Mouse (Mus musculus) T-cell, adult 2 months (primary cell): ENCODE data around the gene Gpr55.

Experiments
- DNase-seq: peaks from one replicate; pipeline ENCODE4 v3.0.0; 2022; ENCODE audit warnings: low spot score

The Gpr55 gene

DNA sequence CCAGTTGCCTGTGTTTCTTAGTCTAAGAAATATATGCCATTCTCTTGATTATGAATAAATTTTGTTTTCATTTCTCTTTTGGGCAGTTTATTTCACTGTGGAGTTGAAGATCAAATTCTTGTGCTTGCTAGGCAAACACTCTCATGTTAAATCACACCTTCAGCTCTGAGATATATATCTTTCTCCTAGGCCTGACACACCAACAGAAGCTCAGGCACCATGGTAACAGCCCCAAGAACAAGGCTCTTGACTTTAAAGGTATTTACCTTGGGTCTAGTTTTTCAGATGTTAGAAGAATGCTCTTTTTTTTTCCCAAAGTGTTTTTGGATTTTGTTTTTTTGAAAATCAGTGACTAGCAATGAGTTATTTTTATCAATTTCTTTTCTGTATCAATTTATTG lies 44.9 kb downstream of the Gpr55 start:
- DNase-seq: no peak

DNA sequence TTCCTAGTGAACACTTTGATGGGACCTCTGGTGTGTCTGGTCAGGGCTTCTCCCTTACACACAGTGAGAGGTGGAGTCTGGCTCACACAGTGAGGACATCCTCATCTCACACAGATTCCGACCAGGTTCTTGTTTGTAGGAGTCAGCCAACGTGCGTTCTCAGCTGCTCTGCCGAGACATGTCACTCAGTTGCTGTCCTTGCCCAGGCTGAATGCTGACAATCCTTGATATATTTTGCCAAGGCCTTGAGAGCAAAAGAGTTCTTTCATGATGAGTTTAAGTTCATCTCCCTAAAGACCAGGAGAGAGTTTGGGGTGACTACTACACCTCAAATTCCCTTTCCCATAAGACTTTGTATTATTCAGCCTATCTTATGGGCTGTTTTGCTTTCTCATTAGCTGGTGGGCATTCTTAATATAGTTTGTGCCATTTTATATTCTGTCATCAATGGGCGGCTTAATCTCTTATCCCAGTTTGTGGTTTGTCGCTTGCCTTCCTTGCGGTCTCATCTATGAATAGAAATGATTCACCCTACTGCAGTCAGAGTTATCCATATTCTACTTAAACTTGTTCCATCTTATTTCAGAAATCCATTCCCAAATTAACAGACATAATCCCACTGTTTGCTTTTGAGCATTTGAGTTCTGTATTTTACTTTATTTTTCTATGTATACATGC lies 47.6 kb downstream of the Gpr55 start:
- DNase-seq: no peak

DNA sequence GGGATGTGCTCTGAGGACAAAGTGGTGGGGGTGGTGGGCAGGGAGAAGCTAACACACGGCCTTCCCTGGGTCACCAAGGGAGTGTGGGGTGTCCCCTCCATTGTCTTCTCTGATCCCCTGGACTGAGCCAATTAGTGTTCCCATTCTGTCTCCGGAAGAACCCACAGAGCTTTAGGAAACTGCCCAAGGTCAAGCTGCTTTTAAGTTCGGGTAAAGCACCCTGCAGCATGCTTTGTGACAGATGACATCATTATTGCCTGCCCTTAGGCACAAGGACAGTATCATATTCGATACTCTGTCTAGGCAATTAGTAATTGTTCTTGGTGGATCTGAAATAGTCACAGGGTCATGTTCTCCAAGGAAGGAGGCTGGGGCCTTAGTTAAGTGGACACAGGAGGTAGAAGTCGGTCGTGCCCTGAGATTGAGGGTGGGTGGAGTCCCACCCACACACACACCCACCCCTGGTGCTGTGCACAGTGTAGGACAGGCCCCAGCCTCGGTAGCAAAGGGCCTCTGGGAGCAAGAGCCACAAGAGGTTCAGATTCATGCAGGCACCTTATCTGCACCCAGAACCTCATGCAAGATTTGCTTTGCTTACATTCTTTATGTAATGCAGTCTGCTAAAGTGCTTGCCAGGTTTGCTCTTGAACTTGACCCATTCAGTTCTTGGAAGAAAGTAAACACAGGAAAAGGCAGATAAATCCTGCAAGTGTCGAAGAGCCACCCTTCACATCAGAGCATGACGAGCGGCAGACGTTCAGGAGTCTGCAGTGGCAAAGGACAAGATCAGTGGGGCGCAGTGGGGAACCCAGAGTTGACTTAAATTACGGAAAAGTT lies 51.8 kb downstream of the Gpr55 start:
- DNase-seq: no peak

DNA sequence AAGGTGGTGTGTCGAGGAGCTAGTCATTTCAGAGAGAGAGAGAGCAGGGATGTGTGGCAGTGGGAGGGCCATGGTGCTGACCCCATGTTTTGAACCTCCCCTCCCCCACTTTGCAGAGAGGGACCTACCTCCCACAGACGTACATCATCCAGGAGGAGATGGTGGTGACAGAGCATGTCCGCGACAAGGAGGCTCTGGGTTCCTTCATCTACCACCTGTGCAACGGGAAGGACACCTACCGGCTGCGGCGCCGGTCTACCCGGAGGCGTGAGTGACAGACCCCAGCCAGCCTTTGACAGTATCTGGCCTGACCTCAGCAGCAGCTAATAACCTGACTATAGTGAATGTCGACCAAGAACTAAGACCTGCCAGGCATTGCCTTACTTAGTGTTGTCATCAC lies 53.9 kb downstream of the Gpr55 start:
- no peak for DNase-seq

GRCm38 (mm10) chr1:85902108-85902561 lies 58.7 kb downstream of the Gpr55 start:
- DNase-seq: no peak

DNA sequence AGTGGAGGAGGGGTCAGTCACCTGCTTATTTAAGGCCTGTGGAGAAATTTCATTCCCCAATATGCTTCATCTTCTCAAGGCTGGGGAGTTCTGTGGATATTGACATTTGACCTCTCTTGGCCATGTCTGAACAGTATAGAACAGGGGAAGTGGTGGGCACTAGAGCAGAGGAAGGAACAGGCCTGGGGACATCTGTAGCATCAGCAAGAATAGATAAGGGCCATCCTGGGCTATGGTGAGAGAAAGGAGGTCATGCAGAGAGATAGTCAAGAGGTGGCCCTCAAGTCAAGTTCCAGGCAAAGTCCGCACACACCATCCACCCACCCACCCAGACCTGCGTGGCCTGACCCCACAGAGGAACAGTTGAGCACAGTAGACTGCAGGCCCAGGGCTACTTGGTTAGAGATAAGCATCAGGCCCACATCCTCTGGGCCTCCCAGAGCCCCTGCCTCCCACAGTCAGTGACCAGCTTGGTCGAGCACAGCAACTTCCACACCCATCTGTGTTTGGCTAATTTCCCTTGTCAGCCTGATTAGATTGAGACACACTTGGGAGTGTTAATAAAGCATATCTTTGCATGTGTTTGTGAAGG lies 59.2 kb downstream of the Gpr55 start:
- no peak for DNase-seq

DNA sequence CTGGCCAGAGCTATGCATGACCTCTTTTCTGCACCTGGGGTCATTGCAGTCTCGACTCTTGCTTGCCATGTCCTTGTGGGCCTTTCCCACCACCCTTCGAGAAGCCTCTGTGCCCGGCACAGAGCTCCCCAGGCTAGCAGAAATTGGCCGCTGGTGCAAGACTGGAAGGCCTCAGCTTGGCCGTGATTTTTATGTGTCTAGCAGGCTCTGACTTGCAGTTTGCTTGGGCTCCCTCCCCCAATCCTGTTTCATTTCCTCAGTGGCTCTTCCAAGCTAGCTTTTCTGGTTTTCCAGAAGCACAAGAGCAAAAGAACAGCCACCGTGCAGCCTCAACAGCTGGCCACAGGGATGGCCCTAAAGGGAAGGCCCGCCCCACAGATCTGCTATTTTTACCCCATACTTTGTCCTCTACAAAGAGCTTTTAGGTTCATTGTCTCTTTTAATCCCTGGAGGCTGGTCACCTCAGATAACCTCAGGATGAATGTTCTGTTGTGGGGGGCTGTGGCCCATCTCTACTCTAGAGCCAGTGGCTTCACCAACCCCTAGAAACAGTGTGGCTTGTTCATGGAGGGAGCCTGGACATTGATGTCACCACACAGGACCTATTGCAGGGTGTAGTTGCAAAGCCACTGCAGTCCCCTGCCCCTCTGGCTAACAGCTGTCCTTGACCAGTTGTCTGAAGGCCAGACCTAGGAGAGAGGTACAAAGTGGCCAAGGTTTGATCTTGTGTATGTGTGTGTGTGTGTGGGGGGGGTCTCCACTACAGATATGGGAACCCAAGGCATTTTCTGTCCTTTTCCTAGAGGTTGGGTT lies 60.1 kb downstream of the Gpr55 start:
- no peak for DNase-seq

- no peak for DNase-seq
Measured at GRCm38 (mm10) chr1:85899388-85899761, 61.4 kb downstream of the Gpr55 start.

DNA sequence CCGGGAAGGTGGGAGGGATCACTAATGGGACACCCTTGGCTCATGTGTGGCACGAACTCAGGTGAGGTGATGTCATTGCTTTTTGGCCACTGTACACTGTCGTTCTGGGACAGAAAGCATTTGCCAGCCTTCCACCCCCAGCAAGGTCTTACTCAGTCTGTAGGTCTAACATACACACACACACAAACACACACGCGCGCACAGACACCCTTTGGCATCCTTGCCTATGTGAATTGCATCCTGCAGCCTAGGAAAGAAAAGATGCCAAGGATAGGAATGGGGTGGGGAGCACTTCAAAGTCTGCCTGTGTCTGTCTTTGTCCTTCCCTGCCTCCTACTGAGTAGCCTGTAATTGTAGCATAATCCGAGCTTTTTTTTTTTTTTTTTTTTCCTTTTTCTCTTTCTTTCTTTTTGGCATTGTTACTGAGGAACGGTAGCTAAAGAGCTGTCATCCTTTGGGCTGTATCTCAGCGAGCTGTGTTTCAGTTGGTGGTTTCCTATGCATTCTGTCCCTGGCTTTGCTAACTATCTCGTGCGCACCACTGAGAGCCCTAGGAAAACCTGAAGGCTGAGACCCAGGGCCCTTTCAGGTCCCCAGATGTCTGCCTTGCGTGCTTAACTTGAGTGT lies 61.9 kb downstream of the Gpr55 start:
- DNase-seq: no peak

GRCm38 (mm10) chr1:85897901-85898760 lies 62.7 kb downstream of the Gpr55 start:
- DNase-seq: no peak

- peak; percentile 33 for DNase-seq
Measured at GRCm38 (mm10) chr1:85896781-85897700, 63.8 kb downstream of the Gpr55 start.

DNA sequence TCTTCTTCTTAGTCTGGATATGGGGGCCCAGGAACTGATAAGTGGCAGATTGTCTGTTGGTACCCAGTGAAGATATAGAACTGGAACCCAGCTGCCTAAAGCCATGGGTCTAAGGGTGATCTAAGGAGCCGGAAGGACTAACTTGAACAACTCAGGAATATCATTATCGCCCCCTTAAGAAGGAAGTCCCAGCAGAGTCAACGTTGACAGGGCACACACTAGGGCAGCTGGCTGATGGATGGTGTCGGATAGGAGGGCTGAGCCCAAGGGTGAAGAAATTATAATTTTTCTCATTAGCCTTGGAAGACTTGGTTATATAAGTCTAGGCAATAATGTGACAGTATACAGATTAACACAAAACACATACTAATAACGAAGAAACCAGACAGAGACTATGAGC lies 64.7 kb downstream of the Gpr55 start:
- no peak for DNase-seq

DNA sequence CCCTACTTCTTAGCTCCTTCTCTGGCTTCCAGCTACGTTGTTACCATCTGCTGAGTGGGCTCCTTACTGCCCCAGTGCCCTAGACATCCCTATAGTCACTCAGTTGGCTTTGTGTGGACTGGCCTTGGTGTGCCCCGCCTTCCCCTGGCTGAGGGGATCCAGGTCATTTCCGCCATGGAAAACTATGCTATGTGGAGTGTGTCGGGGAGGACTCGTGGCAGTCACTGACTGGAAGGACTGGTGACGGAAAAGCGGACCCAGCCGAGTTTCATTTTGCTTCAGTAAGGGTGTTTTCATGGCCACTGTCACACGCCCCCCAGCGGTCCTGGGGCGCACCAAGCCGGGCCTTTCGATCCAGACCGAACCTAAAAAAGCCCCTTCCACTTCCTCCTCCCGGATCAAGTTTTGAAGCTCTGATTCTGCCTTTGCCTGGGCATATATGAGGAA lies 65.4 kb downstream of the Gpr55 start:
- DNase-seq: peak; percentile 64

DNA sequence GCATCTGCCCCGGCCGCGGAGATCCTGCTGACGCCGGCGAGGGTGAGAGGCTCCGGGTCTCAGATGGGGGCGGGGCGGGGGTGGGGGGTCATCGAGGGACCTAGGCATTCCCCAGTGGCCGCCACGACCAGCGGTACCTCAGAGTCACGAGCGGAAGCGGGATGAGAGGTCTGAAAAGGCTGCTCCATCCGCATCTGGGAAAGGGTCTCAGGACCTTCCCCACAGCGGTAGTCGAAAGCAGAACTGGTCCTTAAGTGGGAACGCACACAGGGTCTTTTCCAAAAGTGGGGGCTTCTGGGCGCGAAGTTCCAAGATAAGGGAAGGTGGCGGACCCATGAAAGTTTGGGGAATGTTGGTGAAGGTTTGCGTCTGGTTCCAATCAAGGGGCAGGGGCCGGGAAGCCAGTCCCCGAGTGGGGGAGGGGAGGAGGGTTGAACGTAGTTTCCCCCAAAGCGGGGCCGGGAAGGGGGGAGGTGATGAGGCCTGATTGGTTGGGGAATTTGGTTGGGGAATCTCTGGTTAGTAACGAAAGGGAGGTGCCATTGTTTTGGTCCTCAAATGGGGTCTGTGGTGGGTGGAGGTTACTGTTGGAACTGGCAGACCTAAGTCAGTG lies 66.0 kb downstream of the Gpr55 start:
- DNase-seq: peak; percentile 15

- DNase-seq: peak; percentile 89
Measured at GRCm38 (mm10) chr1:85894231-85894747, 66.5 kb downstream of the Gpr55 start, which contains the start of gene Itm2c. Gene Itm2c, plus strand, starts transcription at chr1:85894281.
